ENCODE assay signal across 30 mouse cellular contexts in genomic region chr2:152629239-152629638, GRCm38 (mm10). TPM values are rescaled to one million over a fixed set of nuclear protein-coding genes. Genes with fewer than 3 reads are reported as not detected.
DNase-seq lines count a peak whose midpoint lies in the region; ATAC-seq and TF ChIP-seq lines count a peak whose summit lies in the region.
"Had no signal": no experiment of that assay in that cellular context is flagged by ENCODE, and none has a peak within 500 bp of the region (broad histone marks: within the 10 kb centered on the region; RNA-seq: fewer than 3 reads in every experiment).

No protein-coding gene starts in this region.

- H3K4me2 ChIP-seq in heart, embryonic 12.5 days: peak overlapping the region; percentile 89; the same call in 1 of the 2 replicates
- no peak overlapping the region for H3K4me2 ChIP-seq in liver, postnatal 0 days (ENCODE audit: low read depth, low read length)
- H3K4me2 ChIP-seq: forebrain, embryonic 15.5 days; midbrain, embryonic 11.5 days; neural tube, embryonic 15.5 days had no signal

- H3K4me1 ChIP-seq in heart, embryonic 12.5 days (replicated peaks): peaks cover 32% of the 10 kb centered on the region
- H3K4me1 ChIP-seq in kidney, adult 2 months (ENCODE audit: control insufficient read depth, insufficient read depth, low read length): no peaks in the 10 kb centered on the region
- H3K4me1 ChIP-seq in liver, postnatal 0 days (ENCODE audit: insufficient read depth): peaks cover 6% of the 10 kb centered on the region; the same call in 1 of the 2 replicates
- no peaks in the 10 kb centered on the region for H3K4me1 ChIP-seq in cerebellum, adult 2 months (ENCODE audit: control insufficient read depth, insufficient read depth, low read length)

- no peaks in the 10 kb centered on the region for H3K36me3 ChIP-seq in heart, embryonic 12.5 days
- H3K36me3 ChIP-seq in kidney, adult 2 months (ENCODE audit: control insufficient read depth, insufficient read depth, low read length): no peaks in the 10 kb centered on the region
- H3K36me3 ChIP-seq in liver, postnatal 0 days (replicated peaks; ENCODE audit: insufficient read depth, low read length): no peaks in the 10 kb centered on the region
- H3K36me3 ChIP-seq: embryonic facial prominence, embryonic 10.5 days; forebrain, embryonic 15.5 days; neural tube, embryonic 15.5 days had no signal

- no peak for TF ChIP-seq CTCF in kidney, adult 2 months (conservative IDR thresholded peaks at IDR 0.05; ENCODE audit: insufficient read depth, insufficient read length, low read depth, low read length)
- TF ChIP-seq CTCF in liver, postnatal 0 days (IDR thresholded peaks at IDR 0.05; ENCODE audit: low read depth): no peak
- TF ChIP-seq CTCF in cerebellum, adult 2 months (IDR thresholded peaks at IDR 0.05; ENCODE audit: borderline replicate concordance, insufficient read depth, low read depth, low read length): no peak

- ATAC-seq in heart, embryonic 12.5 days (ENCODE audit: insufficient number of reproducible peaks, low FRiP score): no peak
- ATAC-seq in liver, postnatal 0 days: peak; percentile 48; the same call in 1 of the 2 replicates
- ATAC-seq: forebrain, embryonic 15.5 days; hindbrain, postnatal 0 days; intestine, embryonic 16.5 days had no signal

- H3K27me3 ChIP-seq in heart, embryonic 12.5 days (replicated peaks): peaks cover 28% of the 10 kb centered on the region
- no peaks in the 10 kb centered on the region for H3K27me3 ChIP-seq in kidney, adult 2 months (replicated peaks; ENCODE audit: control insufficient read depth, insufficient read depth, low read length)
- peaks cover 38% of the 10 kb centered on the region for H3K27me3 ChIP-seq in liver, postnatal 0 days (ENCODE audit: insufficient read depth, low read length)
- H3K27me3 ChIP-seq in cerebellum, adult 2 months (ENCODE audit: control insufficient read depth, insufficient read depth, low read length): peaks cover 3% of the 10 kb centered on the region; the same call in 1 of the 2 replicates

- no peaks in the 10 kb centered on the region for H3K9me3 ChIP-seq in heart, embryonic 12.5 days (replicated peaks)
- no peaks in the 10 kb centered on the region for H3K9me3 ChIP-seq in liver, postnatal 0 days (ENCODE audit: low read length)
- H3K9me3 ChIP-seq: embryonic facial prominence, embryonic 10.5 days; forebrain, embryonic 15.5 days; neural tube, embryonic 15.5 days had no signal

- no peak overlapping the region for H3K9ac ChIP-seq in heart, embryonic 12.5 days
- H3K9ac ChIP-seq in liver, postnatal 0 days (replicated peaks): no peak overlapping the region
- H3K9ac ChIP-seq: forebrain, embryonic 15.5 days; neural tube, embryonic 15.5 days had no signal

- TF ChIP-seq EP300 in liver, postnatal 0 days (IDR thresholded peaks at IDR 0.05; ENCODE audit: low read depth): no peak

- H3K4me3 ChIP-seq in heart, embryonic 12.5 days: no peak overlapping the region
- H3K4me3 ChIP-seq in kidney, adult 2 months (ENCODE audit: insufficient read depth, low read depth, low read length): peak overlapping the region; percentile 51; the same call in 1 of the 2 replicates
- no peak overlapping the region for H3K4me3 ChIP-seq in liver, postnatal 0 days (ENCODE audit: low read depth, low read length)
- H3K4me3 ChIP-seq in cerebellum, adult 2 months (replicated peaks; ENCODE audit: insufficient read depth, low read depth, low read length): no peak overlapping the region
- H3K4me3 ChIP-seq: embryonic facial prominence, embryonic 10.5 days; forebrain, embryonic 15.5 days; left cerebral cortex, adult 2 months; neural tube, embryonic 15.5 days had no signal

- no peak for TF ChIP-seq POLR2A in kidney, adult 2 months (IDR thresholded peaks at IDR 0.05; ENCODE audit: low read depth, low read length)
- TF ChIP-seq POLR2A in cerebellum, adult 2 months (IDR thresholded peaks at IDR 0.05; ENCODE audit: borderline replicate concordance, insufficient read depth, low read length): no peak

- WGBS in heart, embryonic 12.5 days: 69% methylated on average over 3 of the region's 3 CpGs
- 33% methylated on average over 3 of the region's 3 CpGs for WGBS in kidney, adult 2 months
- 41% methylated on average over 3 of the region's 3 CpGs for WGBS in liver, postnatal 0 days (ENCODE audit: insufficient replicate concordance)
- WGBS in cerebellum, adult 2 months: 55% methylated on average over 3 of the region's 3 CpGs

- DNase-seq in heart, adult 9 months (ENCODE audit: low spot score in 2 of 2): no peak
- no peak for DNase-seq in kidney, adult 2 months
- DNase-seq in kidney, postnatal 25 days: no peak
- DNase-seq in liver, postnatal 0 days: peak; percentile 55
- DNase-seq in liver: no peak
- DNase-seq in cerebellum, adult 2 months: no peak
- DNase-seq: adrenal gland, postnatal 25 days; cerebellum, adult 9-11 months; gastrocnemius, postnatal 10 days; layer of hippocampus, adult 9-11 months; lung, postnatal 10 days; right cerebral cortex, adult 18-20 months; right cerebral cortex, postnatal 4 days; thymus, adult 2 months; thymus, postnatal 4 days had no signal

- H3K27ac ChIP-seq in heart, embryonic 12.5 days (ENCODE audit: poor library complexity, severe bottlenecking): no peak overlapping the region
- H3K27ac ChIP-seq in kidney, adult 2 months (ENCODE audit: insufficient read depth, low read depth, low read length): peak overlapping the region; percentile 13
- H3K27ac ChIP-seq in liver, postnatal 0 days (ENCODE audit: low read depth): no peak overlapping the region
- no peak overlapping the region for H3K27ac ChIP-seq in cerebellum, adult 2 months (ENCODE audit: insufficient read depth, low read length)
- H3K27ac ChIP-seq: embryonic facial prominence, embryonic 10.5 days; forebrain, embryonic 15.5 days; hindbrain, postnatal 0 days; left cerebral cortex, adult 2 months; neural tube, embryonic 15.5 days had no signal

RNA-seq across cellular contexts. Expression of gene Rem1, which starts 2.5 kb away (rescaled TPM):
- 9.5 and 10.1 TPM in 2 replicates for polyA plus RNA-seq in heart, embryonic 12.5 days (2016; fragmentation: Nextera tagmentation; extraction: Ambion mirVana)
- 10.5 and 13.5 TPM in 2 replicates for polyA plus RNA-seq in kidney, adult 2 months (2012; rRNA removed)
- 0.81 and 1.6 TPM in 2 replicates for polyA plus RNA-seq in liver, postnatal 0 days (2015; fragmentation: Nextera tagmentation; extraction: Ambion mirVana)
- polyA plus RNA-seq in cerebellum, adult 2 months (2012; rRNA removed): 0.76 and 0.90 TPM in 2 replicates

RNA-seq across cellular contexts. Expression of gene Defb25, which starts 6.4 kb away (rescaled TPM):
- polyA plus RNA-seq in heart, embryonic 12.5 days (2016; fragmentation: Nextera tagmentation; extraction: Ambion mirVana): not detected in 2 replicates
- polyA plus RNA-seq in kidney, adult 2 months (2012; rRNA removed): 1.0 TPM in 1 of 2 replicates, not detected in the other
- polyA plus RNA-seq in liver, postnatal 0 days (2015; fragmentation: Nextera tagmentation; extraction: Ambion mirVana): 0.49 TPM in 1 of 2 replicates, not detected in the other
- not detected in 2 replicates for polyA plus RNA-seq in cerebellum, adult 2 months (2012; rRNA removed)
- polyA plus RNA-seq: cortical plate, adult 2 months; embryonic facial prominence, embryonic 10.5 days; forebrain, embryonic 15.5 days; hindbrain, embryonic 11.5 days; hindbrain, postnatal 0 days; liver, embryonic 16.5 days; midbrain, embryonic 11.5 days; neural tube, embryonic 15.5 days had no signal

RNA-seq across cellular contexts. Expression of gene Defb36, which starts 25.1 kb away (rescaled TPM):
- polyA plus RNA-seq in heart, embryonic 12.5 days (2016; fragmentation: Nextera tagmentation; extraction: Ambion mirVana): not detected in 2 replicates
- polyA plus RNA-seq in kidney, adult 2 months (2012; rRNA removed): 0.27 and 0.52 TPM in 2 replicates
- polyA plus RNA-seq in liver, postnatal 0 days (2015; fragmentation: Nextera tagmentation; extraction: Ambion mirVana): not detected in 2 replicates
- polyA plus RNA-seq in cerebellum, adult 2 months (2012; rRNA removed): not detected in 2 replicates
- polyA plus RNA-seq: cortical plate, adult 2 months; embryonic facial prominence, embryonic 10.5 days; forebrain, embryonic 15.5 days; hindbrain, embryonic 11.5 days; hindbrain, postnatal 0 days; intestine, embryonic 16.5 days; large intestine, adult 2 months; limb, embryonic 14.5 days; liver, embryonic 16.5 days; midbrain, embryonic 11.5 days; midbrain, postnatal 0 days; neural tube, embryonic 15.5 days; stomach, embryonic 14.5 days; thymus, adult 2 months had no signal

RNA-seq across cellular contexts. Expression of gene Defb45, which starts 30.0 kb away (rescaled TPM):
- not detected in 2 replicates for polyA plus RNA-seq in heart, embryonic 12.5 days (2016; fragmentation: Nextera tagmentation; extraction: Ambion mirVana)
- polyA plus RNA-seq in kidney, adult 2 months (2012; rRNA removed): not detected in 2 replicates
- polyA plus RNA-seq in liver, postnatal 0 days (2015; fragmentation: Nextera tagmentation; extraction: Ambion mirVana): not detected in 2 replicates
- not detected in 2 replicates for polyA plus RNA-seq in cerebellum, adult 2 months (2012; rRNA removed)
- polyA plus RNA-seq: cortical plate, adult 2 months; embryonic facial prominence, embryonic 10.5 days; forebrain, embryonic 15.5 days; hindbrain, embryonic 11.5 days; hindbrain, postnatal 0 days; intestine, embryonic 16.5 days; large intestine, adult 2 months; limb, embryonic 14.5 days; liver, embryonic 16.5 days; midbrain, embryonic 11.5 days; midbrain, postnatal 0 days; neural tube, embryonic 15.5 days; stomach, embryonic 14.5 days; thymus, adult 2 months had no signal

RNA-seq across cellular contexts. Expression of gene H13, which starts 40.0 kb away (rescaled TPM):
- polyA plus RNA-seq in heart, embryonic 12.5 days (2016; fragmentation: Nextera tagmentation; extraction: Ambion mirVana): 87.5 and 91.9 TPM in 2 replicates
- 129 and 161 TPM in 2 replicates for polyA plus RNA-seq in kidney, adult 2 months (2012; rRNA removed)
- 61.0 and 63.8 TPM in 2 replicates for polyA plus RNA-seq in liver, postnatal 0 days (2015; fragmentation: Nextera tagmentation; extraction: Ambion mirVana)
- 80.5 and 83.5 TPM in 2 replicates for polyA plus RNA-seq in cerebellum, adult 2 months (2012; rRNA removed)
